Mouse (Mus musculus) liver, embryonic 14.5 days (tissue): Measurements from ENCODE around the gene Rps6kc1. TPM values are rescaled to one million over a fixed set of nuclear protein-coding genes. Genes with fewer than 3 reads are reported as not detected.
A peak's percentile ranks its signal among the peaks of the same experiment; 100 is the strongest.

Experiments used
- ATAC-seq: fragments of 200-750 bp; cut with Nextera tagmentation; 2 replicates; pipeline ENCODE4 v1.8.0; 2017; ENCODE audit warnings: moderate number of reproducible peaks, mild to moderate bottlenecking, moderate library complexity; ENCODE audit not compliant: insufficient read depth
- DNase-seq, 3 experiments: peaks; one replicate each; pipeline ENCODE4 v3.0.0-alpha.2; 2012 to 2013; ENCODE audit warnings: low read depth in 3 of 3, low spot score in 3 of 3
- H3K27ac ChIP-seq: fragments of 300-500 bp; sonication (generic); 2 replicates; pipeline ENCODE4 v1.5.1; 2014; ENCODE audit warnings: moderate library complexity, mild to moderate bottlenecking, control low read depth, inconsistent platforms
- H3K27me3 ChIP-seq: fragments of 300-500 bp; sonication (generic); 2 replicates; pipeline ENCODE4 v1.6.1; 2014; ENCODE audit warnings: mild to moderate bottlenecking, low read length, moderate library complexity; ENCODE audit not compliant: control insufficient read depth, insufficient read depth
- H3K36me3 ChIP-seq: fragments of 300-500 bp; sonication (generic); replicated peaks from 2 replicates; pipeline ENCODE4 v1.6.1; 2014; ENCODE audit warnings: low read depth; ENCODE audit not compliant: control insufficient read depth, insufficient read depth
- H3K4me1 ChIP-seq, 2 experiments: fragments of 200-500 bp in 1 of 2; fragments of 300-500 bp in 1 of 2; sonication (generic) in 1 of 2; replicated peaks; 2 replicates each; pipeline ENCODE4 v1.6.1; 2012 to 2014; ENCODE audit warnings: antibody characterized with exemption in 1 of 2, inconsistent platforms in 1 of 2, low read length in 1 of 2; ENCODE audit not compliant: control insufficient read depth in 2 of 2, insufficient read depth in 2 of 2
- H3K4me2 ChIP-seq: fragments of 300-500 bp; sonication (generic); 2 replicates; pipeline ENCODE4 v1.6.1; 2014; ENCODE audit warnings: low read depth, mild to moderate bottlenecking, control low read depth, moderate library complexity
- H3K4me3 ChIP-seq, 2 experiments: fragments of 200-500 bp in 1 of 2; fragments of 300-500 bp in 1 of 2; sonication (generic) in 1 of 2; 2 replicates each; pipeline ENCODE4 v1.5.1; 2012 to 2014; ENCODE audit warnings: low read depth in 2 of 2, low read length in 2 of 2, mild to moderate bottlenecking in 2 of 2, control low read depth in 1 of 2, inconsistent platforms in 1 of 2, moderate library complexity in 1 of 2; ENCODE audit not compliant: insufficient read depth in 1 of 2
- H3K9ac ChIP-seq: fragments of 300-500 bp; sonication (generic); replicated peaks from 2 replicates; pipeline ENCODE4 v1.6.1; 2014; ENCODE audit warnings: mild to moderate bottlenecking, control low read depth, moderate library complexity
- H3K9me3 ChIP-seq: fragments of 300-500 bp; sonication (generic); 2 replicates; pipeline ENCODE4 v1.6.1; 2016; ENCODE audit warnings: low read length, mixed read lengths; ENCODE audit not compliant: control insufficient read depth
- CTCF ChIP-seq: IDR thresholded peaks from 2 replicates; pipeline ENCODE4 v1.5.1; 2016; ENCODE audit warnings: antibody characterized with exemption, low read depth, control low read depth
- EP300 ChIP-seq: IDR thresholded peaks from 2 replicates; pipeline ENCODE4 v1.6.1; 2016; ENCODE audit warnings: antibody characterized with exemption, low read depth
- WGBS: fragments of 180-500 bp; shearing (Covaris S2); extraction: QIAGEN DNeasy Blood & Tissue Kit; methylation state at CpG from one replicate; pipeline ENCODE4 v1.1.7; 2014; ENCODE audit not compliant: insufficient replicate concordance; 5-methylcytosine and 5-hydroxymethylcytosine counted together
- polyA plus RNA-seq, 2 experiments: library from polyadenylated mRNA; depleted of rRNA in 1 of 2; stranded (reverse) in 1 of 2; unstranded in 1 of 2; fragments of >200 nt; fragmentation: Nextera tagmentation in 1 of 2; extraction: Ambion mirVana in 1 of 2; gene quantifications; 2 replicates each; pipeline versions ENCODE4 v1.2.1 to v1.2.3; 2012 to 2014

The Rps6kc1 gene
- polyA plus RNA-seq, 2 experiments, result 1.9 to 3.5 TPM

GRCm38 (mm10) chr1:190724591-190725380 is 186.8 kb downstream of the Rps6kc1 start:
- H3K9ac ChIP-seq, result no peak overlapping the region

GRCm38 (mm10) chr1:190723926-190724430 is 187.6 kb downstream of the Rps6kc1 start:
- Histone ChIP-seq H3K4me2 (no peak overlapping the region), H3K9ac (no peak overlapping the region), H3K27ac (no peak overlapping the region), H3K4me1 (no peaks in the 10 kb centered on the region), H3K36me3 (no peaks in the 10 kb centered on the region), H3K9me3 (no peaks in the 10 kb centered on the region), H3K4me3 (no peak overlapping the region), H3K27me3 (no peaks in the 10 kb centered on the region)
- WGBS, result 60% methylated on average over 7 of the region's 7 CpGs
- DNase-seq, result no peak
- TF ChIP-seq EP300, result no peak
- no peak for TF ChIP-seq CTCF
- no peak for ATAC-seq

More at GRCm38 (mm10) chr1:190724591-190725380, 186.8 kb downstream of the Rps6kc1 start:
- no peak overlapping the region for H3K4me3 ChIP-seq
- TF ChIP-seq EP300, result no peak
- TF ChIP-seq CTCF, result no peak
- DNase-seq, result no peak
- 52% methylated on average over 21 of the region's 21 CpGs for WGBS
- no peaks in the 10 kb centered on the region for H3K9me3 ChIP-seq
- H3K4me1 ChIP-seq, result no peaks in the 10 kb centered on the region
- H3K27me3 ChIP-seq, result no peaks in the 10 kb centered on the region
- no peak overlapping the region for H3K4me2 ChIP-seq
- ATAC-seq, result no peak
- H3K27ac ChIP-seq, result no peak overlapping the region
- no peaks in the 10 kb centered on the region for H3K36me3 ChIP-seq

GRCm38 (mm10) chr1:190713848-190714247 is 197.7 kb downstream of the Rps6kc1 start:
- no peaks in the 10 kb centered on the region for H3K4me1 ChIP-seq
- no peaks in the 10 kb centered on the region for H3K9me3 ChIP-seq
- no peak overlapping the region for H3K27ac ChIP-seq
- DNase-seq, result no peak
- H3K27me3 ChIP-seq, result no peaks in the 10 kb centered on the region
- TF ChIP-seq CTCF, result no peak
- no peak for TF ChIP-seq EP300
- H3K9ac ChIP-seq, result no peak overlapping the region
- ATAC-seq, result no peak
- no peak overlapping the region for H3K4me3 ChIP-seq
- H3K4me2 ChIP-seq, result no peak overlapping the region
- WGBS, result 57% methylated on average over 6 of the region's 6 CpGs
- H3K36me3 ChIP-seq, result no peaks in the 10 kb centered on the region

- Histone ChIP-seq H3K27me3 (no peaks in the 10 kb centered on the region), H3K4me1 (no peaks in the 10 kb centered on the region), H3K4me3 (no peak overlapping the region), H3K4me2 (no peak overlapping the region), H3K9me3 (no peaks in the 10 kb centered on the region), H3K36me3 (no peaks in the 10 kb centered on the region), H3K9ac (no peak overlapping the region), H3K27ac (no peak overlapping the region)
- no peak for TF ChIP-seq EP300
- ATAC-seq, result no peak
- no peak for DNase-seq
- WGBS, result 34% methylated on average over 6 of the region's 6 CpGs
These were observed 214.0 kb downstream of the Rps6kc1 start for GRCm38 (mm10) chr1:190697576-190697975.

GRCm38 (mm10) chr1:190695589-190695988 is 216.0 kb downstream of the Rps6kc1 start:
- no peak overlapping the region for H3K9ac ChIP-seq
- no peak overlapping the region for H3K27ac ChIP-seq
- TF ChIP-seq CTCF (peak; percentile 45), EP300 (no peak)
- DNase-seq (peak in 1 of 3 experiments; percentile 1), ATAC-seq (no peak)
- no peaks in the 10 kb centered on the region for H3K36me3 ChIP-seq
- no peak overlapping the region for H3K4me3 ChIP-seq
- no peak overlapping the region for H3K4me2 ChIP-seq
- no peaks in the 10 kb centered on the region for H3K9me3 ChIP-seq
- whole genome bisulfite sequencing, result 57% methylated on average over 11 of the region's 11 CpGs
- H3K4me1 ChIP-seq, result no peaks in the 10 kb centered on the region
- H3K27me3 ChIP-seq, result no peaks in the 10 kb centered on the region
